Mouse (Mus musculus) cortical plate, adult 2 months (tissue): ENCODE data around the gene Sox13. TPM values are rescaled to one million over a fixed set of nuclear protein-coding genes. Genes with fewer than 3 reads are reported as not detected.

ENCODE experiments used
- H3K27ac ChIP-seq: fragments of 200-500 bp; 2 replicates; pipeline ENCODE4 v1.5.1; 2012; ENCODE audit warnings: low read length, control low read depth, inconsistent platforms; ENCODE audit not compliant: insufficient read depth
- H3K4me1 ChIP-seq: fragments of 200-500 bp; 2 replicates; pipeline ENCODE4 v1.6.1; 2011; ENCODE audit warnings: low read length; ENCODE audit not compliant: control insufficient read depth, insufficient read depth
- H3K4me3 ChIP-seq: fragments of 200-500 bp; 2 replicates; pipeline ENCODE4 v1.5.1; 2011; ENCODE audit warnings: mild to moderate bottlenecking, low read length, control low read depth; ENCODE audit not compliant: insufficient read depth
- CTCF ChIP-seq: fragments of 200-500 bp; IDR thresholded peaks from 2 replicates; pipeline ENCODE4 v1.5.1; 2011; ENCODE audit warnings: mild to moderate bottlenecking, control low read depth, low read length; ENCODE audit not compliant: insufficient read depth; ENCODE audit errors: extremely low read depth
- POLR2A ChIP-seq: fragments of 200-500 bp; IDR thresholded peaks from 2 replicates; pipeline ENCODE4 v1.6.1; 2011; ENCODE audit warnings: mild to moderate bottlenecking, low read length, control low read depth; ENCODE audit not compliant: insufficient read depth; ENCODE audit errors: extremely low read depth
- polyA plus RNA-seq: library from polyadenylated mRNA; depleted of rRNA; stranded (reverse); fragments of >200 nt; gene quantifications from 2 replicates; pipeline ENCODE4 v1.2.3, GENCODE M21; 2012

Gene Sox13
- polyA plus RNA-seq, 1 experiment, result 13.4 TPM

DNA sequence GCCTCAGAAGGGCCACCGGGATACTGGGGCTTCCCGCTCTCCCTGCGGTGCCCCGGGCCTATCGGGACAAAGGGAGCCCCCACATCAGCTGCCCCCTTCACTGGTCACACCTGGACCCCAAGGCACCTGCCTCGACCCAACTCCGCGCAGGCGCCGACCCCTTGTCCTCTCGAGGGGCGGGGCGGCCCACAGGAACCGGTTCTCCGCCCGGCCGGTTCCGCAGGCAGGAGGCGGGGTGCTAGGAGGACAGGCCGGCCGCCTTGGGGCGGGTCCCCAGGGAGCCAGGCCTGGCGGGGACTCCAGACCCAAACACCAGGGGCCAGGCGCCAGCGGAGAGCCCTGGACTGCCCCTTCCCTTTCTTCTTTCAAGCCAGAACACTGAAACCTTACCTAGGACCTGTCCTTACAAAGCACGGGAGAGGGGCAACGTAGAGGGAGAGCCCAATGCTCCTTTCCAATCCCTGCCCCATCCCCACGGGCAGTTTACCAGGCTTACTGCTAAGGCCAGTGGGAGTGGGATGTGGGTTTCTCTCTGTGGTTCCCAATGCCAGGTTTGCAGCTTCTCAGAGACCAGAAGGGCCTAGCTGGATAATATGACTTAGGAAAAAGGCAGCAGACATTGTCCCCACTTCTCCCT lies 5.9 kb downstream of the Sox13 start:
- peak overlapping the region; percentile 10; the same call in 1 of the 2 replicates for H3K4me3 ChIP-seq
- TF ChIP-seq POLR2A, result no peak
- no peak for TF ChIP-seq CTCF
- H3K4me1 ChIP-seq, result no peaks in the 10 kb centered on the region
- peak overlapping the region; percentile 63 for H3K27ac ChIP-seq

DNA sequence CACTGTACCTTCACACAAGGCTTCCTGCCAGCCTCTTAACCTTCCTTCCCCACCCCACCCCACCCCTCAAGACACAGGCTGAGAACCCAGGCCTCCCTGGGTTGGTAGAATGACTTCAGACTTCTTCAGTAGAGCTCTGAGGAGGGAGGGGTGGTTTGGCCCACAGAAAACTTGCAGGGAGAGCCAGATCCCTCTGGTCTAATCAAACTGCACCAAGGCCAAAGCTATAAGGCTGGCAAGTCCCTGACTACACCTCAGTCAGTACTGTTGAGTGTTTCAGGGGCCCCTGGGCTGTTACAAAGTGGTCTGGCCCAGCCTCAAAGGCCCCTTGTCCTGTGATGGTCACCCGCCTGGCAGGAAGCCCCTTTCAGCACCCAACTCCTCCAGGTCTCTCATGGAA lies 6.6 kb downstream of the Sox13 start:
- Histone ChIP-seq H3K4me3 (no peak overlapping the region), H3K4me1 (no peaks in the 10 kb centered on the region), H3K27ac (peak overlapping the region; percentile 32; the same call in 1 of the 2 replicates)
- no peak for TF ChIP-seq POLR2A
- no peak for TF ChIP-seq CTCF

- TF ChIP-seq POLR2A (no peak), CTCF (no peak)
Observed at GRCm38 (mm10) chr1:133417113-133417512, 7.1 kb downstream of the Sox13 start.

GRCm38 (mm10) chr1:133416472-133416871 lies 7.7 kb downstream of the Sox13 start:
- Histone ChIP-seq H3K4me1 (no peaks in the 10 kb centered on the region), H3K27ac (no peak overlapping the region), H3K4me3 (no peak overlapping the region)
- TF ChIP-seq POLR2A (no peak), CTCF (no peak)

More at GRCm38 (mm10) chr1:133417113-133417512, 7.1 kb downstream of the Sox13 start:
- Histone ChIP-seq H3K4me3 (no peak overlapping the region), H3K4me1 (no peaks in the 10 kb centered on the region), H3K27ac (no peak overlapping the region)

DNA sequence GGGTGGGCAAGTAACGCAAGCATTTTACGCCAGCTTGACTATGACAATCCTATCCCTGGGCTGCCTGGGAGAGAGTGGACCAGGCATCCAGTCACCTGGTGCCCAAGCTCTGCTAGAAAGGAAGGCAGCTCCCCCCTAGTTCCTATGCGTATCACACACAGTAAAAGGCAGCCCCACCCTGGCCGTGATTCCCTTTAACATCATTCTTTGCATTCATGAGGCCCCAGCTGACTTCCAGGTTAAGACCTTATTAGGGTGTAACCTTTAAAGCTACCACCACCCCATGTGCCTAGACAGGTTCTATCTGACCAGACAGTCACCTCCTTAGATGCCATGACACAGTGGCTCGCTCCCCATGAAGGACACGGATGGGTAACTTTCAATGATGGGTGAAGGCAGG lies 8.7 kb downstream of the Sox13 start:
- no peaks in the 10 kb centered on the region for H3K4me1 ChIP-seq
- no peak overlapping the region for H3K4me3 ChIP-seq
- TF ChIP-seq POLR2A (no peak), CTCF (no peak)
- H3K27ac ChIP-seq, result no peak overlapping the region

GRCm38 (mm10) chr1:133415086-133415485 lies 9.1 kb downstream of the Sox13 start:
- Histone ChIP-seq H3K4me1 (no peaks in the 10 kb centered on the region), H3K4me3 (no peak overlapping the region), H3K27ac (no peak overlapping the region)
- no peak for TF ChIP-seq POLR2A
- no peak for TF ChIP-seq CTCF

- no peak for TF ChIP-seq POLR2A
- Histone ChIP-seq H3K27ac (peak overlapping the region; percentile 77), H3K4me3 (no peak overlapping the region), H3K4me1 (no peaks in the 10 kb centered on the region)
Observed at GRCm38 (mm10) chr1:133412941-133413340, 11.2 kb downstream of the Sox13 start.

- TF ChIP-seq POLR2A (no peak), CTCF (no peak)
Observed at GRCm38 (mm10) chr1:133411506-133412147, 12.6 kb downstream of the Sox13 start.

DNA sequence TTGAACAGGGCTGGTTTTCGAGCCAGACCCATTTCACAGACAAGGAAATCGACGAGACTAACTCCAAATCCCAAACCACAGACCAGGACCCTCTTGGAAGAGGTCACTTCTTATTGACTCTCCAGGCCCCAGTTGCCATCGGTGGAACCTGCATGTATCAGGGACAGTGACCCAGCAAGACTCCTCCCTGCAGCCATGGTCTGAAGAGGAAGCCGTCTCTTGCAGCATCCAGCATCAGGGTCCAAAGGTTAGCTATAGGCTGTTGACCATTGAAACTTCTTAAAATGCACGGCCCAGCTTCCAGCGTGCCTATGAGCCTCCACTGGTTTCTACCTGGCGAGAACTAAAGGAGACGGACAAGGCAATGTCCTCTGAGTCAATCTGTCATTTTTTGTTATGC lies 14.4 kb downstream of the Sox13 start:
- no peak overlapping the region for H3K27ac ChIP-seq
- H3K4me3 ChIP-seq, result no peak overlapping the region
- no peaks in the 10 kb centered on the region for H3K4me1 ChIP-seq
- TF ChIP-seq CTCF, result no peak

More at GRCm38 (mm10) chr1:133411506-133412147, 12.6 kb downstream of the Sox13 start:
- Histone ChIP-seq H3K4me1 (no peaks in the 10 kb centered on the region), H3K27ac (no peak overlapping the region), H3K4me3 (no peak overlapping the region)

GRCm38 (mm10) chr1:133408880-133409516 lies 15.2 kb downstream of the Sox13 start:
- no peak for TF ChIP-seq CTCF
- TF ChIP-seq POLR2A, result no peak

More at GRCm38 (mm10) chr1:133408880-133409516, 15.2 kb downstream of the Sox13 start:
- Histone ChIP-seq H3K4me1 (no peaks in the 10 kb centered on the region), H3K4me3 (no peak overlapping the region), H3K27ac (no peak overlapping the region)
